Mouse (Mus musculus): ENCODE measurements at regions not wholly inside any gene's neighbourhood (a gene's known extent, or its start where the extent isn't known, plus 50 kb on each side); places are given as distances from the start of the nearest gene placed in this dataset.

- no peak for TF ChIP-seq EP300 (IDR thresholded peaks at IDR 0.05; ENCODE audit: insufficient read depth, low read depth, low read length)
- TF ChIP-seq CTCF (IDR thresholded peaks at IDR 0.05), result no peak
Measured at GRCm38 (mm10) chr7:110699596-110699995, 68.4 kb upstream of the Ampd3 start.

Data from heart, adult 2 months (tissue).